Mouse (Mus musculus) brain, embryonic 18.5 days (tissue): ENCODE measurements around the gene Eml1.
A peak's percentile ranks its signal among the peaks of the same experiment; 100 is the strongest.

ENCODE experiments used
- DNase-seq: peaks from one replicate; pipeline ENCODE4 v3.0.0-alpha.2; 2012; ENCODE audit warnings: low read depth, low spot score

Eml1 gene

GRCm38 (mm10) chr12:108373611-108374010, 2.9 kb downstream of the Eml1 start:
- no peak for DNase-seq

GRCm38 (mm10) chr12:108374689-108375088, 3.9 kb downstream of the Eml1 start:
- DNase-seq, result no peak

GRCm38 (mm10) chr12:108378379-108379133, 7.8 kb downstream of the Eml1 start:
- DNase-seq, result peak; percentile 67

GRCm38 (mm10) chr12:108386476-108387232, 15.9 kb downstream of the Eml1 start:
- no peak for DNase-seq

GRCm38 (mm10) chr12:108389718-108390117, 19.0 kb downstream of the Eml1 start:
- DNase-seq, result no peak

- no peak for DNase-seq
Measured at GRCm38 (mm10) chr12:108392254-108393044, 21.7 kb downstream of the Eml1 start.

GRCm38 (mm10) chr12:108393082-108393481, 22.3 kb downstream of the Eml1 start:
- no peak for DNase-seq

- DNase-seq, result no peak
Measured at GRCm38 (mm10) chr12:108393637-108394036, 22.9 kb downstream of the Eml1 start.

GRCm38 (mm10) chr12:108394534-108395284, 24.0 kb downstream of the Eml1 start:
- DNase-seq, result no peak

- DNase-seq, result no peak
Measured at GRCm38 (mm10) chr12:108395285-108395660, 24.5 kb downstream of the Eml1 start.

- peak; percentile 79 for DNase-seq
Measured at GRCm38 (mm10) chr12:108396081-108396947, 25.6 kb downstream of the Eml1 start.

- no peak for DNase-seq
Measured at GRCm38 (mm10) chr12:108398681-108399080, 27.9 kb downstream of the Eml1 start.

GRCm38 (mm10) chr12:108399191-108399590, 28.4 kb downstream of the Eml1 start:
- DNase-seq, result no peak

GRCm38 (mm10) chr12:108400951-108401350, 30.2 kb downstream of the Eml1 start:
- no peak for DNase-seq

- no peak for DNase-seq
Measured at GRCm38 (mm10) chr12:108403957-108404356, 33.2 kb downstream of the Eml1 start.

GRCm38 (mm10) chr12:108409100-108409499, 38.3 kb downstream of the Eml1 start:
- DNase-seq, result no peak

- DNase-seq, result no peak
Measured at GRCm38 (mm10) chr12:108410416-108411208, 39.9 kb downstream of the Eml1 start.

GRCm38 (mm10) chr12:108414932-108415331, 44.2 kb downstream of the Eml1 start:
- DNase-seq, result no peak

GRCm38 (mm10) chr12:108419570-108419969, 48.8 kb downstream of the Eml1 start:
- DNase-seq, result no peak

- no peak for DNase-seq
Measured at GRCm38 (mm10) chr12:108421477-108421876, 50.7 kb downstream of the Eml1 start.
